Mouse (Mus musculus) CD4-positive, CD25-positive, alpha-beta regulatory T cell, adult 2 months (primary cell): ENCODE data around the gene Bscl2.
"Not testable (repeated sequence)": the region's sequence is repeated elsewhere in the genome, so short reads cannot be mapped to it uniquely, and the experiment has no call there.

Experiments
- DNase-seq: peaks from one replicate; pipeline ENCODE4 v3.0.0-alpha.2; 2012; ENCODE audit warnings: low read depth, low spot score

Bscl2 gene

GRCm38 (mm10) chr19:8830664-8831063 is 6.6 kb upstream of the Bscl2 start:
- DNase-seq: no peak

GRCm38 (mm10) chr19:8831262-8831661 is 6.0 kb upstream of the Bscl2 start:
- no peak for DNase-seq

GRCm38 (mm10) chr19:8832971-8833370 is 4.3 kb upstream of the Bscl2 start:
- DNase-seq: no peak

- not testable (repeated sequence) for DNase-seq
These were observed 940 bp upstream of the Bscl2 start for GRCm38 (mm10) chr19:8836327-8836726.

- peak; percentile 34 for DNase-seq
These were observed 919 bp downstream of the Bscl2 start for GRCm38 (mm10) chr19:8838041-8838730.

- no peak for DNase-seq
These were observed 2.0 kb downstream of the Bscl2 start, which contains the start of gene Gng3 for GRCm38 (mm10) chr19:8839103-8839907. Gng3 (minus strand) TSS chr19:8839194.

- DNase-seq: peak; percentile 67
These were observed 2.9 kb downstream of the Bscl2 start for GRCm38 (mm10) chr19:8839908-8840791.

- DNase-seq: no peak
These were observed 3.7 kb downstream of the Bscl2 start for GRCm38 (mm10) chr19:8841012-8841411.

- DNase-seq: no peak
These were observed 5.7 kb downstream of the Bscl2 start for GRCm38 (mm10) chr19:8842961-8843360.

GRCm38 (mm10) chr19:8844371-8845129 is 7.3 kb downstream of the Bscl2 start:
- peak; percentile 88 for DNase-seq

- no peak for DNase-seq
These were observed 11.1 kb downstream of the Bscl2 start for GRCm38 (mm10) chr19:8848356-8848755.

GRCm38 (mm10) chr19:8850402-8850901 is 13.2 kb downstream of the Bscl2 start, which contains the start of gene Lrrn4cl:
Lrrn4cl (plus strand) TSS chr19:8850768.
- no peak for DNase-seq

GRCm38 (mm10) chr19:8851639-8852038 is 14.4 kb downstream of the Bscl2 start:
- no peak for DNase-seq

GRCm38 (mm10) chr19:8852236-8852928 is 15.1 kb downstream of the Bscl2 start:
- DNase-seq: no peak

- no peak for DNase-seq
These were observed 15.8 kb downstream of the Bscl2 start for GRCm38 (mm10) chr19:8853117-8853516.

GRCm38 (mm10) chr19:8857689-8858088 is 20.4 kb downstream of the Bscl2 start:
- peak; percentile 70 for DNase-seq

- DNase-seq: peak; percentile 73
These were observed 21.8 kb downstream of the Bscl2 start for GRCm38 (mm10) chr19:8859018-8859417.

GRCm38 (mm10) chr19:8864265-8864664 is 27.0 kb downstream of the Bscl2 start:
- no peak for DNase-seq

GRCm38 (mm10) chr19:8870381-8870780 is 33.1 kb downstream of the Bscl2 start:
- not testable (repeated sequence) for DNase-seq

- DNase-seq: no peak
These were observed 33.6 kb downstream of the Bscl2 start for GRCm38 (mm10) chr19:8870838-8871237.
